Mouse (Mus musculus) liver, embryonic 14.5 days (tissue): ENCODE results near the gene B3gnt2.

Experiments
- CTCF ChIP-seq: IDR thresholded peaks from 2 replicates; pipeline ENCODE4 v1.5.1; 2016; ENCODE audit warnings: antibody characterized with exemption, low read depth, control low read depth
- EP300 ChIP-seq: IDR thresholded peaks from 2 replicates; pipeline ENCODE4 v1.6.1; 2016; ENCODE audit warnings: antibody characterized with exemption, low read depth

- TF ChIP-seq CTCF (no peak), EP300 (no peak)
These were observed 42.4 kb downstream of the B3gnt2 start for GRCm38 (mm10) chr11:22818371-22818770.
